Mouse (Mus musculus): ENCODE data around the gene Cdk6.

GRCm38 (mm10) chr5:3386731-3387087 is 45.4 kb downstream of the Cdk6 start:
- TF ChIP-seq POLR2A (IDR thresholded peaks at IDR 0.05; ENCODE audit: insufficient read depth, low read depth, low read length) (no peak), EP300 (IDR thresholded peaks at IDR 0.05; ENCODE audit: insufficient read depth, low read depth, low read length) (no peak), CTCF (IDR thresholded peaks at IDR 0.05) (no peak)

Measured in heart, adult 2 months (tissue).